Mouse (Mus musculus) B cell, adult 67 days (primary cell): Measurements from ENCODE around the gene Gm11397. TPM values are rescaled to one million over a fixed set of nuclear protein-coding genes. Genes with fewer than 3 reads are reported as not detected.

Source experiments
- total RNA-seq, 2 experiments: library from RNA; stranded (reverse); gene quantifications; 4 replicates each; pipeline ENCODE4 v1.2.4; 2023

Gm11397 gene
- total RNA-seq = not detected

GRCm38 (mm10) chr13:33395461-33395860, at the start of gene Gm11397:
Gene Gm11397, plus strand, starts transcription at chr13:33395761.

Other genes with a start within 250 kb of the Gm11397 start
- not detected for gene Serpinb9c, start 236.0 kb upstream of the Gm11397 start, total RNA-seq
- gene Serpinb9d, start 202.8 kb upstream of the Gm11397 start, total RNA-seq = not detected
- gene Serpinb9e, start 146.1 kb upstream of the Gm11397 start, total RNA-seq = not detected
- not detected for gene Serpinb9f, start 71.7 kb upstream of the Gm11397 start, total RNA-seq
- not detected for gene Serpinb9g, start 89.0 kb downstream of the Gm11397 start, total RNA-seq